Mouse (Mus musculus) thymus, postnatal 10 days (tissue): ENCODE measurements around the gene Arid1a.

ENCODE experiments used
- DNase-seq, 2 experiments: peaks; one replicate each; pipeline ENCODE4 v3.0.0; 2021; ENCODE audit warnings: low spot score in 2 of 2

The Arid1a gene

DNA sequence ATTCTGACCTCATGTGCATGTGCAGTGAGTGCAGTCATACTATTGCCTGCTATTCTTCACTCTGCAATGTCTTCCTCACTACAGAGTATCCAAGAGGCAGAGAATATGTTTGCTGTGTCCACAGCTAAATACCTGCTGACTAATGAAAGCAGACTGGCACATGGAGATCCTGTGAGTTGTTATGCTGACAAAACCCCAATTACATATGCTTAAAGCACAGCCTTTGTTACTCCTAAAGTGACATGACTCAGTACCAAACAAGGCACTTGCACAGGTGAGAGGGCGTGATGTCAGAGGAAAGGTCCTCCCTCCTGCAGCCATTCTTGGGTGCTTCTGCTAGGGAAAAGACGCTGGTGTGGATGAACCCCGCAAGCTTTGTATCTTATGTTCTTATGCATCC, 21.3 kb downstream of the Arid1a start:
- no peak for DNase-seq

DNA sequence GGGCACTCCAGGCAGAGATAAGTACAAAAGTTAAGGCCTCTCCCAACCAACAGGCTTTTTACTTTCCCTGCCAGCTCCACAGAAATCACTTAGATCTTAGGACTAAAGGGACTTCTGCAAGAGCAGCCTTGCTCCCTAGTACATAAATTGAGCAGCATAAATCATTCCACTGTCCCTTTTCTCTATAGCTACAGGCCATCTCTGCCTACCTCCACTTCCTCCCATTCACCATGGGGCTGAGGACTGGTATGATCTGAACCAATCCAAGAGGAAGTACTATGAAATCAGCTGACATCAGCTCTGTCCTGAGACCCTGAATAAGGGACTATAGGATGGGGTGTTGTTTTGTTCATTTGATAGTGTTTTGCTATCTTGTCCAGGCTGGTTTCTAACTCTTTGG, 26.4 kb downstream of the Arid1a start:
- DNase-seq = no peak

DNA sequence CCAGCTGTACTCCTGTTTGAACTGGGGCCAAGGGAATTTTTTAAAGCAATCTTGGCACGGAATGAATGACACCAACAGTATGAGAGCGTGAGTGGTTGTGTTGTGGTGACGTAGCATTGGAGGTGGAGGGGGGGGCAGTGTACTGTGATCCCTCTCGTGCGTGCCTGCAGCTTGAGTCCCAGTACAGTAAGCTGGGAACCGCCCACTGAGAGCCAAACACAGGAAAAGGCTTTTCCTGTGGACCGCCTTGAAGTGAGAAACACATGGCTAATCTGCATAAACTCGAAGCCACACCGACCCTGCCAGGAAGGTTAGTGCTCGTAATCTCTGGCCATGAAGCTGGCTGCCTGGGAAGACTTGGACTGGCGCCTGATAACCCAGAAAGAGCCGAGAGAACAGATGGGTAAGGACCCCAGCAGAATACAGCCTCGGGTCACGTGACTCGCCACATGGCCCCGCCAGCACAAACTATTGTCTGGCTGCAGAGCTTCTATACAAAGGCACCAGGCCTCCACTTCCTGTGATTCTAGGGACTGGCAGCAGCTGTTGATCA, 27.0 kb downstream of the Arid1a start:
- DNase-seq = peak; percentile 63 to 68

- no peak for DNase-seq
Observed at GRCm38 (mm10) chr4:133729007-133729406, 27.6 kb downstream of the Arid1a start.

- no peak for DNase-seq
Observed at GRCm38 (mm10) chr4:133728256-133728655, 28.3 kb downstream of the Arid1a start.

DNA sequence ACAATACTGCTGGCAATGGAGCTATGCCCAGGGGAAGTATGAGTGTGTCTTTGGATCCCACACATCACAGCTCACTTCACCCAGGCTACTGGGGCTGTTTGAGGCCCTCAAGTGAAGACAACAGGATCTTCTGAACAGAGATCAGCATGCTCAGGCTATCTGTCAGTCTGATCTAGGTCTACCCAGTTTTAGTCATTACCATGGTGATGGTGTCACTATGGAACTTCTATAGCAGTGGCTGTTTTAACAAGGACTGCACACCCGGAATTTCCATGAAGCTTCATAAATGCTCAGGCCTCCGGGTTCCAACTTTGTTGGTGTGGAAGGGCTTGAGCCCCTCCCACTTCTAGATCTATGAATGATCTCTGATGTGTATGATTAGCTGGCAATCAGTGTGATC, 30.9 kb downstream of the Arid1a start:
- DNase-seq = no peak

GRCm38 (mm10) chr4:133719791-133720190, 36.8 kb downstream of the Arid1a start:
- DNase-seq = no peak

- DNase-seq = no peak
Observed at GRCm38 (mm10) chr4:133712755-133713154, 43.8 kb downstream of the Arid1a start.

- DNase-seq = no peak
Observed at GRCm38 (mm10) chr4:133711307-133712076, 45.1 kb downstream of the Arid1a start.

- DNase-seq = no peak
Observed at GRCm38 (mm10) chr4:133709395-133709794, 47.2 kb downstream of the Arid1a start.

DNA sequence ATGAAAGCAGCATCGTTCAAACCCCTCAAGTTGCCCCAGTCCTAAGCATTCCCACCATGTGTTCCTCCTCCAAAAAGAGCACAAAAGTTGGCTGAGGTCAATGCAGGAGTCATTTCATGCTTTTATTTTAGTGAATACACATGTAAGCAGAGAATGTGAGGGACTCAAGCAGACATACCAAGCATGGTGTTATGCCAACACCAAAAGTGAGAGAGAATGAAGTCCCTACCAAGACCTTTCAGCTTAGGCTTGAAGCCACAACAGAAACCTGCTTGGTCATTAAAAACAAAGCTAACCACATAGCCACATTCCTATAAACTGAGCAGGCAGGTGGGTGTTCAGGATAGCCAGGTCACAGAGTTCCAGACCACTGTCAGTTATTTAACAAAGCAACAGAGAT, 49.1 kb downstream of the Arid1a start:
- DNase-seq = no peak

- DNase-seq = peak; percentile 69 to 78
Observed at GRCm38 (mm10) chr4:133706956-133707355, 49.6 kb downstream of the Arid1a start.

DNA sequence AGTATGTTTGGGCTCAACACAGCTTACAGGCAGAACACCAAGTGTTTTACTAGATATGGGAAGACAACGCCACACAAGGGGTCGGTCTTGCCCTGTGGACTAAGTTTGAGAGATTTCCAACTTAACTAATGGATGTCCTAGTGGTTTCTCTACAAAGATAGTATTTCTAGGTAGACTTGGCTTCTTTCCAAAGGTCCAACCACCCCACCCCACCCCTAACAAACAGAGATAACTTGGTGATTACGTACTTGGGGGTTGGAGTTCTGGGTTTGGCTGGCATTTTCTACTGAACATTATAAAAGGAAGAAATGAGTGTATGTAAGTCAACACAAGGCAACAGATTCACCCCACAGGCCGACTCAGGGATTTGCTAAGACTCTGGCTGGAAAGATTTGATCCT, 51.5 kb downstream of the Arid1a start:
- no peak for DNase-seq

DNA sequence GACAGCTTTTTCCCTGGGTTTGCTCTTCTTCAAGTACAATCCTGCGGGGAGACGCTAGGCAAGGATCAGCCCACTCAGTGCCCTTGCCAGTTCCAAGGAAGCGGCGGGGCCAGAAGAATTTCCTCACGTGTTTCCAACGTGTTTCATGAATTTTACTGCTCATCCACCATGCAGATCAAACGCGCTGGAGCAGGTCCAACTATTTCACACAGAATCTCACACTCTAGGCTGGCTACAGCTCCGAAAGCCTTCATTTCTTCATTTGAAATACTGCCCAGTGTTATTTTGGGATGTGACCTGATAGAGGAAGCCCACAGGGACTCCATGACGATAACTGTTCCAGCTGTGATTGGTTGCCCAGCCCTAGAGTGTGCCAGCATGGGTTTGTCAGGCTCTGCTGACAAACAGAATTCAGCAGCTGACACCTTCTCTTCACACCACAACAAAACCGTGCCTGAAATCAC, 55.6 kb downstream of the Arid1a start:
- DNase-seq = no peak

DNA sequence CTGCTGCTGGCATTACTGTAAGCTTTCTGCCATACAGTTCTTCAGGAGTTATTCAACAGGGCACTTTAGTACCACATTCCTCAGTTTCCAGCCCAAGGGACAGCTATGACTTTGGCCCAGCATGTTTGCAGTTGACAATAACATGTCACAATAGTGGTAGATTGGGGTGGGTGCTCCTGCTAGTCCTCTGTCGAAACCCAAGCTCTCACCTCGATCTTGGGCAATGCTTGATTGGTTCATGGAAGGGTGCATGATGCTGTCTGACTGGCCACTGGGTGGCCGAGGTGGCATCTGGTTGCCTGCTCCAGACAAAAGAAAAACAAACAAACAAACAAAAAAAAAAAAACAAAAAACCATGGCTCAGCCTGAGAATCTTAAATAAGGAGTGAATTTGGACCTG, 61.2 kb downstream of the Arid1a start:
- no peak for DNase-seq

GRCm38 (mm10) chr4:133690252-133690651, 66.3 kb downstream of the Arid1a start:
- no peak for DNase-seq

- DNase-seq = no peak
Observed at GRCm38 (mm10) chr4:133688417-133689067, 68.0 kb downstream of the Arid1a start.

DNA sequence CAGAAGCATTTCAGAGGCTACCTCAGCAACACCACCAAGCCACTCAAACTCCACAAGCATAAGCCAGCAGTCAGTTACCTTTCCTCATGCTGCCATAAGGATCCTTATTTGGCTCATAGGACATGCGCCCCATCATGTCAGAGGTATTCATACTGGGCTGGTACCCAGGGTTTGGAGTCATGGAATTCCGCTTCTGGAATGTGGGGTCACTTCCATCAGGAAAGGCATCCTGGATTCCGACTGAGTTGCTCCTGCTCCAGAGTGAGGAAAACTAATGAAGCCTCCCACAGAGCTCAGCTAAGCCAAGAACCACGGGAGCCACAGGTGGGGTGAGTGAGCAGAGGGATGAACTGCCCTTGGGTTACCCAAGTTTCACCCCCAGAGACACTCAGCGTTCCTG, 69.4 kb downstream of the Arid1a start:
- DNase-seq = no peak

- DNase-seq = no peak
Observed at GRCm38 (mm10) chr4:133686512-133686911, 70.1 kb downstream of the Arid1a start.

DNA sequence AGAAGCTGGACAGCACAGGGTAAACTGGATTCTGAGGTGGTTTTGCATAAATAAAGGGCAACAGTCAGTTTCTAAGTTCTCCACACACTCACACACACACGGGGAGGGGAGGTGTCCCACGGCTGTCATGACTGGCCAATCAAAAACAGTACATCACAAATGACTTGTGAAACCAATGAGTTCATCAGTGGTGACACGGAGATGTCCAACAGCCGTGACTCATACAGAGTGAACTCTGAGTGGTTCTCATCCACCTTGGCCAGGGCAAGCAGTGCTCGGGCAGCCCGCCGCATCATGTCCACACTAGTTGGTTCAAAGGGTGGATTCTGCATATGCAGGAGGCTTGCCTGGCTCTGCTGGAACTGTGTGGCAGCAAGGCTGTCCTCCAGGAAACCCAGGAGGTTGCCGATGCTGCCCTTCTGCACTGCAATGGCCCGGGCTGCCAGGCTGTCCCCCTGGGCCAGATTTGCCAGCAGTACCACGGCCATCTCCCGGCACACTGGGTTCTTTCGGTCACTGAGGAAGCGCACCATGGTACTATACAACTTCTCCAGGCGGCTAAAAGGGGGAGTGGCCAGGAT, 76.3 kb downstream of the Arid1a start:
- no peak for DNase-seq

- no peak for DNase-seq
Observed at GRCm38 (mm10) chr4:133679629-133680028, 76.9 kb downstream of the Arid1a start.

GRCm38 (mm10) chr4:133677266-133677665, 79.3 kb downstream of the Arid1a start:
- DNase-seq = no peak

DNA sequence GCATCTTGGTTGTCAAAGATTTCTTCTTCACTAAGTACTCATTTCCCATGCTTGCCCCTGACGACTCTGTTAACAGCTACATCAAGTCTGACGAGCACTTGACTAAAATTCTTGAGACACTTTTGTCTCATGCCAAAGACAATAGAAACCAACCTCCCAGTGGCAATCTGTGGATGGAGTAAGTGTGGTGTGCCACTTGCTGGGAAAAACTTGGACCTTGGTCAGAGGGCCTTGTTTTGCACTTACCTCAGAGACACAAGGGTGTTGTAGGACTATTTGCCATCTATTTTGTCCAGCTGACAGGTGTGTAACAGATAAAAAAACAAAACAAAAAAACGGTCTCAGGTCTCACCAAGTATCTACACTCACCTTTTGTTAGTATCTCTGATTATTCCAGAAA, 80.4 kb downstream of the Arid1a start:
- no peak for DNase-seq
